Mouse (Mus musculus) kidney, adult 2 months (tissue): ENCODE measurements around the gene Tnrc18.

Experiments
- CTCF ChIP-seq: fragments of 200-500 bp; conservative IDR thresholded peaks from 2 replicates; pipeline ENCODE4 v1.5.1; 2011; ENCODE audit warnings: low read depth, mild to moderate bottlenecking, control low read depth, low read length, moderate library complexity, mixed read lengths; ENCODE audit not compliant: insufficient read depth, insufficient read length
- POLR2A ChIP-seq: fragments of 200-500 bp; IDR thresholded peaks from one replicate; pipeline ENCODE4 v1.6.1; 2011; ENCODE audit warnings: low read depth, low read length, control low read depth

GRCm38 (mm10) chr5:142728301-142728700 is 89.2 kb downstream of the Tnrc18 start:
- TF ChIP-seq POLR2A, result no peak
- no peak for TF ChIP-seq CTCF
